8 mouse cellular contexts compared by ENCODE assay signal in the genomic region with DNA sequence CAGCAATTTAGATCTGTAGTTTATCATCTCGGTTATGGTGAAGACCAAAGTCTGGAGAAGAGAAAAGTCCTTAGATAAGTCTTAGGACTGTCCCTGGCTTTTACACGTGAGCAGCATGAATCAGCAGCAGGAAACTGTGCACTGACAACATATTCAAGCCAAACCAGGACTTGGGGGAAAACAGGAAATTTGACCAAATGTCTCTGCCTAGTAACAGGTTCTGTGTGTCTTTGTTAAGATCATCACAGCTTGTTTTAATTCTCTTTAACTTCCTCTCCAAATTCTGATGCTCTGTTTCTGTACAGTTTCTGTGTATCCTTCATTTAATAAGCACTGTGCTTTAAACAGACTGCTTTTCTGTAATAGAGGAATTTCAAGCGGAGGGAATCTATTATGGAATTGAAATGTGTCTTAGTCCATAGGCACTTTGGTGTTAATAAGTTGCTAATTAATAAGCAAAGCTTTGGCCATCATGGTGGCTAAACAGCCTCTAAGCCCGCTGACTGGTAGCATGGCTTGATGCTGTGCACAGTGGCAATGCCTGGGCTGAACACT.
A peak's percentile ranks its signal among the peaks of the same experiment; 100 is the strongest.
DNase-seq lines count a peak whose midpoint lies in the region; ATAC-seq and TF ChIP-seq lines count a peak whose summit lies in the region.

No protein-coding gene starts in this region.

- H3K27ac ChIP-seq in forebrain, embryonic 12.5 days: 0 out of 2 replicates have a peak overlapping the region, but pooled peaks have one; percentile 57
- H3K27ac ChIP-seq in forebrain, embryonic 16.5 days (ENCODE audit: low read length): no peak overlapping the region
- peak overlapping the region; percentile 87 for H3K27ac ChIP-seq in stomach, postnatal 0 days (replicated peaks)

- peaks cover 25% of the 10 kb centered on the region for H3K4me1 ChIP-seq in forebrain, embryonic 12.5 days
- H3K4me1 ChIP-seq in forebrain, embryonic 16.5 days (replicated peaks; ENCODE audit: control insufficient read depth, insufficient read depth, low read length): peaks cover 10% of the 10 kb centered on the region
- H3K4me1 ChIP-seq in stomach, postnatal 0 days (replicated peaks; ENCODE audit: control insufficient read depth, insufficient read depth): peaks cover 9% of the 10 kb centered on the region

- 61% methylated on average over 4 of the region's 4 CpGs for WGBS in forebrain, embryonic 12.5 days
- WGBS in forebrain, embryonic 16.5 days: 49% methylated on average over 4 of the region's 4 CpGs
- 37% methylated on average over 4 of the region's 4 CpGs for WGBS in stomach, postnatal 0 days

- no peak overlapping the region for H3K9ac ChIP-seq in forebrain, embryonic 12.5 days
- H3K9ac ChIP-seq in forebrain, embryonic 16.5 days (replicated peaks; ENCODE audit: low read depth, low read length): no peak overlapping the region
- no peak overlapping the region for H3K9ac ChIP-seq in stomach, postnatal 0 days (ENCODE audit: low read length)

- H3K4me3 ChIP-seq in forebrain, embryonic 12.5 days (replicated peaks): no peak overlapping the region
- no peak overlapping the region for H3K4me3 ChIP-seq in forebrain, embryonic 16.5 days (replicated peaks; ENCODE audit: low read length)
- H3K4me3 ChIP-seq in stomach, postnatal 0 days (ENCODE audit: low read depth, low read length): no peak overlapping the region

- H3K4me2 ChIP-seq in forebrain, embryonic 12.5 days: no peak overlapping the region
- H3K4me2 ChIP-seq in forebrain, embryonic 16.5 days (ENCODE audit: low read length): no peak overlapping the region
- no peak overlapping the region for H3K4me2 ChIP-seq in stomach, postnatal 0 days (replicated peaks; ENCODE audit: low read depth)

- 0 out of 2 replicates have a peak, but pooled peaks cover 3% of the 10 kb centered on the region for H3K9me3 ChIP-seq in forebrain, embryonic 12.5 days
- no peaks in the 10 kb centered on the region for H3K9me3 ChIP-seq in forebrain, embryonic 16.5 days (ENCODE audit: control insufficient read depth, low read length)
- H3K9me3 ChIP-seq in stomach, postnatal 0 days (ENCODE audit: control insufficient read depth, low read length): no peaks in the 10 kb centered on the region

- no peak for TF ChIP-seq CTCF in stomach, postnatal 0 days (IDR thresholded peaks at IDR 0.05; ENCODE audit: low read depth)

- ATAC-seq in forebrain, embryonic 12.5 days (ENCODE audit: low FRiP score): no peak
- no peak for ATAC-seq in forebrain, embryonic 16.5 days
- ATAC-seq in stomach, postnatal 0 days (ENCODE audit: low FRiP score, low TSS enrichment): no peak

- peak; percentile 22 for DNase-seq in thymus, postnatal 4 days
- DNase-seq in thymus, postnatal 25 days: no peak
- DNase-seq in kidney, postnatal 10 days: peak; percentile 31
- DNase-seq in stomach, postnatal 0 days (ENCODE audit: low spot score): no peak
- DNase-seq in spleen, postnatal 14 days (ENCODE audit: low spot score in 2 of 2): no peak
- no peak for DNase-seq in adipocyte (ENCODE audit: low spot score)

- no peaks in the 10 kb centered on the region for H3K36me3 ChIP-seq in forebrain, embryonic 12.5 days (replicated peaks)
- no peaks in the 10 kb centered on the region for H3K36me3 ChIP-seq in forebrain, embryonic 16.5 days (ENCODE audit: control insufficient read depth, insufficient read depth)
- H3K36me3 ChIP-seq in stomach, postnatal 0 days (ENCODE audit: control insufficient read depth, insufficient read depth, low read length): no peaks in the 10 kb centered on the region

- peaks cover 13% of the 10 kb centered on the region for H3K27me3 ChIP-seq in forebrain, embryonic 12.5 days
- no peaks in the 10 kb centered on the region for H3K27me3 ChIP-seq in forebrain, embryonic 16.5 days (replicated peaks; ENCODE audit: control insufficient read depth, insufficient read depth, low read length)
- no peaks in the 10 kb centered on the region for H3K27me3 ChIP-seq in stomach, postnatal 0 days (ENCODE audit: control insufficient read depth, insufficient read depth, low read length)

- no peak for TF ChIP-seq EP300 in stomach, postnatal 0 days (optimal IDR thresholded peaks at IDR 0.05)

Comparison
In these comparisons a context has a peak if more than half of its experiments do, and no peak if none do; other contexts are left out.
1. DNase-seq: peak in thymus, postnatal 4 days (single experiment) and kidney, postnatal 10 days (single experiment); none in thymus, postnatal 25 days (single experiment), stomach, postnatal 0 days (single experiment), spleen, postnatal 14 days (0 of 2) and adipocyte (single experiment).